Mouse (Mus musculus) kidney, adult 2 months (tissue): ENCODE measurements at regions not wholly inside any gene's neighbourhood (a gene's known extent, or its start where the extent isn't known, plus 50 kb on each side); places are given as distances from the start of the nearest gene placed in this dataset.

Experiments used
- CTCF ChIP-seq: fragments of 200-500 bp; conservative IDR thresholded peaks from 2 replicates; pipeline ENCODE4 v1.5.1; 2011; ENCODE audit warnings: low read depth, mild to moderate bottlenecking, control low read depth, low read length, moderate library complexity, mixed read lengths; ENCODE audit not compliant: insufficient read depth, insufficient read length
- POLR2A ChIP-seq: fragments of 200-500 bp; IDR thresholded peaks from one replicate; pipeline ENCODE4 v1.6.1; 2011; ENCODE audit warnings: low read depth, low read length, control low read depth

GRCm38 (mm10) chr5:67537990-67538389, 69.7 kb upstream of the Shisa3 start:
- TF ChIP-seq CTCF = no peak
- no peak for TF ChIP-seq POLR2A
